Mouse (Mus musculus) myocyte (in vitro differentiated cells): ENCODE measurements around the gene Prpf4. TPM values are rescaled to one million over a fixed set of nuclear protein-coding genes. Genes with fewer than 3 reads are reported as not detected.

ENCODE experiments used
- H3K27me3 ChIP-seq: one replicate; pipeline ENCODE4 v1.6.1; 2011; ENCODE audit not compliant: control insufficient read depth, insufficient read depth, insufficient read length
- H3K36me3 ChIP-seq: one replicate; pipeline ENCODE4 v1.6.1; 2011; ENCODE audit not compliant: control insufficient read depth, insufficient read depth
- H3K4me2 ChIP-seq: one replicate; pipeline ENCODE4 v1.6.1; 2011; ENCODE audit warnings: low read depth, control low read depth
- H3K4me3 ChIP-seq: one replicate; pipeline ENCODE4 v1.5.1; 2011; ENCODE audit warnings: mild to moderate bottlenecking, control low read depth, moderate library complexity
- H3K79me2 ChIP-seq: one replicate; pipeline ENCODE4 v1.6.1; 2011; ENCODE audit not compliant: control insufficient read depth, insufficient read depth
- H3ac ChIP-seq: one replicate; pipeline ENCODE4 v1.6.1; 2011; ENCODE audit not compliant: control insufficient read depth, insufficient read length
- CEBPB ChIP-seq: IDR thresholded peaks from 2 replicates; pipeline ENCODE4 v1.6.1; 2011; ENCODE audit warnings: mild to moderate bottlenecking, moderate library complexity; ENCODE audit not compliant: poor library complexity, insufficient read depth, severe bottlenecking
- E2F4 ChIP-seq: IDR thresholded peaks from one replicate; pipeline ENCODE4 v1.6.1; 2011; ENCODE audit warnings: mild to moderate bottlenecking, control low read depth, moderate library complexity; ENCODE audit not compliant: insufficient read depth
- MAX ChIP-seq: IDR thresholded peaks from one replicate; pipeline ENCODE4 v1.6.1; 2011; ENCODE audit warnings: low read depth, mild to moderate bottlenecking, control low read depth
- MYOD1 ChIP-seq, 3 experiments: IDR thresholded peaks; one replicate each; pipeline ENCODE4 v1.6.1; 2011; ENCODE audit warnings: control low read depth in 2 of 3, low read depth in 2 of 3, mild to moderate bottlenecking in 2 of 3, moderate library complexity in 1 of 3; ENCODE audit not compliant: insufficient read length in 2 of 3, control insufficient read depth in 1 of 3
- MYOG ChIP-seq, 3 experiments: IDR thresholded peaks; one replicate each; pipeline ENCODE4 v1.6.1; 2011; ENCODE audit warnings: control low read depth in 2 of 3, low read depth in 2 of 3, mild to moderate bottlenecking in 2 of 3; ENCODE audit not compliant: insufficient read length in 2 of 3, control insufficient read depth in 1 of 3, insufficient read depth in 1 of 3
- POLR2A ChIP-seq: IDR thresholded peaks from one replicate; pipeline ENCODE4 v1.6.1; 2011; ENCODE audit warnings: low read depth, mild to moderate bottlenecking, control low read depth, moderate library complexity; ENCODE audit not compliant: insufficient read length
- POLR2AphosphoS2 ChIP-seq: IDR thresholded peaks from one replicate; pipeline ENCODE4 v1.6.1; 2011; ENCODE audit warnings: low read depth, control low read depth; ENCODE audit not compliant: insufficient read length
- REST ChIP-seq: IDR thresholded peaks from one replicate; pipeline ENCODE4 v1.6.1; 2011; ENCODE audit warnings: mild to moderate bottlenecking, control low read depth, moderate library complexity; ENCODE audit not compliant: insufficient read depth, insufficient read length
- SRF ChIP-seq: IDR thresholded peaks from one replicate; pipeline ENCODE4 v1.6.1; 2011; ENCODE audit warnings: low read depth; ENCODE audit not compliant: control insufficient read depth, insufficient read length
- TCF12 ChIP-seq: IDR thresholded peaks from one replicate; pipeline ENCODE4 v1.6.1; 2011; ENCODE audit warnings: mild to moderate bottlenecking, control low read depth; ENCODE audit not compliant: poor library complexity, insufficient read depth, severe bottlenecking
- TCF3 ChIP-seq: IDR thresholded peaks from one replicate; pipeline ENCODE4 v1.6.1; 2011; ENCODE audit warnings: low read depth, control low read depth; ENCODE audit not compliant: insufficient read length
- USF1 ChIP-seq: IDR thresholded peaks from one replicate; pipeline ENCODE4 v1.6.1; 2011; ENCODE audit warnings: low read depth, mild to moderate bottlenecking, control low read depth, moderate library complexity
- polyA plus RNA-seq: library from polyadenylated mRNA; unstranded; fragments of >200 nt; fragmentation: generic; extraction: Trizol; gene quantifications from one replicate; pipeline ENCODE4 v1.2.1, GENCODE M21; 2012; ENCODE audit warnings: missing spikeins

Gene Prpf4
- polyA plus RNA-seq, 1 experiment: 6.0 TPM

- TF ChIP-seq POLR2A (no peak), POLR2AphosphoS2 (no peak), TCF3 (no peak), MYOD1 (IDR thresholded peaks at IDR 0.05; ENCODE audit: control insufficient read depth in 1 of 3, insufficient read length in 2 of 3, low read depth in 2 of 3) (no peak), REST (no peak), MAX (no peak), MYOG (IDR thresholded peaks at IDR 0.05; ENCODE audit: control insufficient read depth in 1 of 3, insufficient read depth in 1 of 3, insufficient read length in 2 of 3, low read depth in 2 of 3) (no peak), USF1 (no peak), CEBPB (no peak)
Measured at GRCm38 (mm10) chr4:62397616-62398365, 10.8 kb upstream of the Prpf4 start.

DNA sequence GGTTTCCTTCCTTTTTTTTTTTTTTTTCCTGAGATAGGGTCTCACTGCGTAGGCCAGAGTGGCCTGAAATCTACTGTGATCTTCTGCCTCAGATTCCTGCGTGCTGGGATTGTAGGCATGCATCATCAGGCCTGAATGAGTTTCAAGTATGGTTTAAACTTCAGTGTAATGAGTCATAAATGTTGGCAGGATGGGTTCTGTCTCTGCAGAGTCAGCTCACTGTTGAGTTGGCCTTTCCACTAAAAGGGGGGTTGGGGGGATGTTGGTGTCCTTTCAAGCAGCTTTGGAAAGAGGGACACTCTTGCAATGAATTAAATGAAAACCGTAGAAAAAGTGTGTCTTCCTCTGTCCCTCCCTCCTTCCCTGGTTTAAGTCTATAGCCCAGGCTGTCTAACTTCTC, 9.6 kb upstream of the Prpf4 start:
- TF ChIP-seq USF1: no peak
- TF ChIP-seq REST: no peak
- TF ChIP-seq CEBPB: no peak
- TF ChIP-seq MYOD1 (IDR thresholded peaks at IDR 0.05; ENCODE audit: control insufficient read depth in 1 of 3, insufficient read length in 2 of 3, low read depth in 2 of 3): no peak
- no peak for TF ChIP-seq TCF12
- no peak for TF ChIP-seq POLR2AphosphoS2
- TF ChIP-seq TCF3: no peak
- no peak for TF ChIP-seq POLR2A
- TF ChIP-seq SRF: no peak
- no peak for TF ChIP-seq E2F4
- no peak for TF ChIP-seq MAX
- no peak for TF ChIP-seq MYOG (IDR thresholded peaks at IDR 0.05; ENCODE audit: control insufficient read depth in 1 of 3, insufficient read depth in 1 of 3, insufficient read length in 2 of 3, low read depth in 2 of 3)
- Histone ChIP-seq H3ac (no peak overlapping the region), H3K4me3 (no peak overlapping the region), H3K36me3 (peaks cover 52% of the 10 kb centered on the region), H3K4me2 (no peak overlapping the region), H3K79me2 (peaks cover 25% of the 10 kb centered on the region), H3K27me3 (no peaks in the 10 kb centered on the region)

More at GRCm38 (mm10) chr4:62397616-62398365, 10.8 kb upstream of the Prpf4 start:
- Histone ChIP-seq H3K79me2 (peaks cover 16% of the 10 kb centered on the region), H3ac (no peak overlapping the region), H3K36me3 (peaks cover 56% of the 10 kb centered on the region), H3K27me3 (no peaks in the 10 kb centered on the region), H3K4me3 (no peak overlapping the region), H3K4me2 (no peak overlapping the region)

DNA sequence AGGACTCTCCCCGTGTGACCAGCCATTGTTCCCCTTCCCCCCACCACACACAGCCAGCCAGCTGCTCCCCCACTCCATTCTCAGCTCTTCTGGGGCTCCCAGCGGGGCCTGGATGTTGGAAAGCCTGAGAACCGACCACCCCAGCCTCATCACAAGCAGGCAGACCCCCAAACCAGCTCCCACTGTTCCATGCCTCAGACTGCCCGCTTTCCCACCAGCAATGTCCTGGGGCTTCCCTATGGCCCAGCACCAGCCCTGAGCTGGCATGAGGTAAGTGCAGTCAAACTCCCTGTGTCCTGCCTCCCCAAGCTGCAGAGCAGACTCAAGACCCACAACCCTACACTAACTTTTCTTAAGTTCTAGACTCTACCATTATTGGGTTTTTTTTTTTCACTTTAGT, 2.5 kb upstream of the Prpf4 start:
- TF ChIP-seq SRF (no peak), POLR2A (no peak), CEBPB (no peak), POLR2AphosphoS2 (no peak), MYOG (IDR thresholded peaks at IDR 0.05; ENCODE audit: control insufficient read depth in 1 of 3, insufficient read depth in 1 of 3, insufficient read length in 2 of 3, low read depth in 2 of 3) (no peak)
- Histone ChIP-seq H3K79me2 (peaks cover 52% of the 10 kb centered on the region), H3K4me2 (no peak overlapping the region), H3K27me3 (no peaks in the 10 kb centered on the region), H3K4me3 (no peak overlapping the region), H3ac (no peak overlapping the region), H3K36me3 (peaks cover 15% of the 10 kb centered on the region)

- H3K36me3 ChIP-seq: peaks cover 24% of the 10 kb centered on the region
- no peaks in the 10 kb centered on the region for H3K27me3 ChIP-seq
- peak overlapping the region; percentile 16 for H3ac ChIP-seq
- peaks cover 57% of the 10 kb centered on the region for H3K79me2 ChIP-seq
- peak overlapping the region; percentile 51 for H3K4me2 ChIP-seq
- peak overlapping the region; percentile 86 for H3K4me3 ChIP-seq
- TF ChIP-seq MYOG (IDR thresholded peaks at IDR 0.05; ENCODE audit: control insufficient read depth in 1 of 3, insufficient read depth in 1 of 3, insufficient read length in 2 of 3, low read depth in 2 of 3): no peak
- no peak for TF ChIP-seq E2F4
Measured at GRCm38 (mm10) chr4:62407730-62408582, 641 bp upstream of the Prpf4 start.

GRCm38 (mm10) chr4:62409615-62410014, 1.0 kb downstream of the Prpf4 start:
- Histone ChIP-seq H3K79me2 (peaks cover 45% of the 10 kb centered on the region), H3ac (peak overlapping the region; percentile 16), H3K4me3 (peak overlapping the region; percentile 86), H3K4me2 (peak overlapping the region; percentile 81), H3K36me3 (peaks cover 30% of the 10 kb centered on the region), H3K27me3 (no peaks in the 10 kb centered on the region)
- TF ChIP-seq TCF3 (no peak), CEBPB (no peak), REST (no peak), E2F4 (no peak), MYOD1 (IDR thresholded peaks at IDR 0.05; ENCODE audit: control insufficient read depth in 1 of 3, insufficient read length in 2 of 3, low read depth in 2 of 3) (no peak), POLR2A (no peak)
